In genomic region chr10:41071696-41072095, GRCm38 (mm10) we compare ENCODE assay signal across 9 mouse cellular contexts. TPM values are rescaled to one million over a fixed set of nuclear protein-coding genes. Genes with fewer than 3 reads are reported as not detected.
DNase-seq lines count a peak whose midpoint lies in the region; ATAC-seq lines count a peak whose summit lies in the region.
"Had no signal": no experiment of that assay in that cellular context is flagged by ENCODE, and none has a peak within 500 bp of the region (broad histone marks: within the 10 kb centered on the region; RNA-seq: fewer than 3 reads in every experiment).

No protein-coding gene starts in this region.

- H3K4me2 ChIP-seq in intestine, embryonic 15.5 days (replicated peaks) = peak overlapping the region; percentile 28; the same call in 1 of the 2 replicates
- no peak overlapping the region for H3K4me2 ChIP-seq in intestine, embryonic 16.5 days (ENCODE audit: low read depth, low read length)
- H3K4me2 ChIP-seq in embryonic facial prominence, embryonic 13.5 days = peak overlapping the region; percentile 41
- peak overlapping the region; percentile 92 for H3K4me2 ChIP-seq in midbrain, embryonic 13.5 days (replicated peaks)
- H3K4me2 ChIP-seq: liver, embryonic 15.5 days had no signal

- no peaks in the 10 kb centered on the region; the same call in 1 of the 2 replicates for H3K4me1 ChIP-seq in intestine, embryonic 15.5 days (replicated peaks)
- H3K4me1 ChIP-seq in intestine, embryonic 16.5 days (ENCODE audit: control insufficient read depth, insufficient read depth, low read length) = no peaks in the 10 kb centered on the region
- H3K4me1 ChIP-seq in embryonic facial prominence, embryonic 13.5 days = peaks cover 12% of the 10 kb centered on the region
- peaks cover 20% of the 10 kb centered on the region for H3K4me1 ChIP-seq in midbrain, embryonic 13.5 days (replicated peaks)
- H3K4me1 ChIP-seq: liver, embryonic 15.5 days had no signal

- intact Hi-C loops in left cerebral cortex, postnatal 14 days (cut with DNase I) = loop anchor here (5.0 to 10.0 kb wide), 2 partner anchors 76 to 213 kb away; no protein-coding TSS in a partner anchor

- peaks cover 23% of the 10 kb centered on the region for H3K27me3 ChIP-seq in intestine, embryonic 15.5 days (replicated peaks)
- peaks cover 25% of the 10 kb centered on the region for H3K27me3 ChIP-seq in intestine, embryonic 16.5 days (replicated peaks; ENCODE audit: control insufficient read depth, insufficient read depth, low read length)
- peaks cover 50% of the 10 kb centered on the region for H3K27me3 ChIP-seq in embryonic facial prominence, embryonic 13.5 days
- peaks cover 50% of the 10 kb centered on the region for H3K27me3 ChIP-seq in midbrain, embryonic 13.5 days

- WGBS in intestine, embryonic 15.5 days = 2% methylated on average over 11 of the region's 11 CpGs
- WGBS in intestine, embryonic 16.5 days = 2% methylated on average over 11 of the region's 11 CpGs
- 1% methylated on average over 11 of the region's 11 CpGs for WGBS in embryonic facial prominence, embryonic 13.5 days
- 3% methylated on average over 11 of the region's 11 CpGs for WGBS in midbrain, embryonic 13.5 days

- H3K9ac ChIP-seq in intestine, embryonic 15.5 days = no peak overlapping the region
- H3K9ac ChIP-seq in intestine, embryonic 16.5 days (ENCODE audit: low read depth, low read length) = no peak overlapping the region
- H3K9ac ChIP-seq in embryonic facial prominence, embryonic 13.5 days = no peak overlapping the region
- H3K9ac ChIP-seq in midbrain, embryonic 13.5 days (replicated peaks) = peak overlapping the region; percentile 55
- H3K9ac ChIP-seq: liver, embryonic 15.5 days had no signal

- H3K36me3 ChIP-seq in intestine, embryonic 15.5 days = no peaks in the 10 kb centered on the region
- H3K36me3 ChIP-seq in intestine, embryonic 16.5 days (ENCODE audit: control insufficient read depth, insufficient read depth, low read length) = no peaks in the 10 kb centered on the region
- H3K36me3 ChIP-seq in embryonic facial prominence, embryonic 13.5 days = no peaks in the 10 kb centered on the region
- H3K36me3 ChIP-seq in midbrain, embryonic 13.5 days = no peaks in the 10 kb centered on the region
- H3K36me3 ChIP-seq: liver, embryonic 15.5 days had no signal

- H3K4me3 ChIP-seq in intestine, embryonic 15.5 days (replicated peaks) = peak overlapping the region; percentile 17; the same call in 1 of the 2 replicates
- no peak overlapping the region for H3K4me3 ChIP-seq in intestine, embryonic 16.5 days (ENCODE audit: low read length)
- no peak overlapping the region for H3K4me3 ChIP-seq in embryonic facial prominence, embryonic 13.5 days
- H3K4me3 ChIP-seq in midbrain, embryonic 13.5 days (replicated peaks) = peak overlapping the region; percentile 61
- H3K4me3 ChIP-seq: liver, embryonic 15.5 days had no signal

- DNase-seq in MN1 (ENCODE audit: low spot score) = peak; percentile 51
- peak; percentile 25 for DNase-seq in induced T-regulatory cell, adult 2 months (ENCODE audit: low read depth)
- no peak for DNase-seq in left cerebral cortex, postnatal 14 days (ENCODE audit: low spot score in 2 of 2)
- no peak for DNase-seq in cerebellum, adult 9-10 months

- no peak overlapping the region for H3K27ac ChIP-seq in intestine, embryonic 15.5 days
- no peak overlapping the region for H3K27ac ChIP-seq in intestine, embryonic 16.5 days (ENCODE audit: low read length)
- no peak overlapping the region for H3K27ac ChIP-seq in embryonic facial prominence, embryonic 13.5 days
- no peak overlapping the region for H3K27ac ChIP-seq in midbrain, embryonic 13.5 days
- H3K27ac ChIP-seq: liver, embryonic 15.5 days had no signal

- no peak for ATAC-seq in intestine, embryonic 15.5 days
- ATAC-seq in intestine, embryonic 16.5 days = no peak
- ATAC-seq in embryonic facial prominence, embryonic 13.5 days (ENCODE audit: insufficient number of reproducible peaks, insufficient read depth, low FRiP score, low TSS enrichment, low read depth) = no peak
- peak; percentile 35; the same call in 1 of the 2 replicates for ATAC-seq in midbrain, embryonic 13.5 days

- H3K9me3 ChIP-seq in intestine, embryonic 15.5 days = no peaks in the 10 kb centered on the region
- no peaks in the 10 kb centered on the region for H3K9me3 ChIP-seq in intestine, embryonic 16.5 days (ENCODE audit: control insufficient read depth, low read length)
- no peaks in the 10 kb centered on the region for H3K9me3 ChIP-seq in embryonic facial prominence, embryonic 13.5 days
- H3K9me3 ChIP-seq in midbrain, embryonic 13.5 days = no peaks in the 10 kb centered on the region
- H3K9me3 ChIP-seq: liver, embryonic 15.5 days had no signal

RNA-seq across cellular contexts. Expression of gene Gpr6, which starts 0.4 kb away (rescaled TPM):
- not detected in 2 replicates for polyA plus RNA-seq in intestine, embryonic 15.5 days (2015; fragmentation: Nextera tagmentation; extraction: Ambion mirVana)
- not detected in 2 replicates for polyA plus RNA-seq in intestine, embryonic 16.5 days (2015; fragmentation: Nextera tagmentation; extraction: Ambion mirVana)
- polyA plus RNA-seq in embryonic facial prominence, embryonic 13.5 days (2015; fragmentation: Nextera tagmentation; extraction: Ambion mirVana) = not detected in 2 replicates
- polyA plus RNA-seq in midbrain, embryonic 13.5 days (2015; fragmentation: Nextera tagmentation; extraction: Ambion mirVana) = 1.6 and 1.8 TPM in 2 replicates
- 10 to 100 TPM; 10.1 to 11.2 TPM for total RNA-seq in left cerebral cortex, postnatal 14 days (2021)
- polyA plus RNA-seq: liver, embryonic 15.5 days had no signal

Comparison
In these comparisons a context has a peak if more than half of its experiments do, and no peak if none do; other contexts are left out.
1. H3K4me3 ChIP-seq: peak in intestine, embryonic 15.5 days (single experiment) and midbrain, embryonic 13.5 days (single experiment); none in intestine, embryonic 16.5 days (single experiment) and embryonic facial prominence, embryonic 13.5 days (single experiment).
2. DNase-seq: peak in MN1 (single experiment) and induced T-regulatory cell, adult 2 months (single experiment); none in left cerebral cortex, postnatal 14 days (0 of 2) and cerebellum, adult 9-10 months (single experiment).